Mouse (Mus musculus) CH12.LX (cell line): Measurements from ENCODE around the gene Ick.
"Not testable (repeated sequence)": the region's sequence is repeated elsewhere in the genome, so short reads cannot be mapped to it uniquely, and the experiment has no call there.

Source experiments
- CTCF ChIP-seq, 2 experiments: IDR thresholded peaks in 1 of 2; conservative IDR thresholded peaks in 1 of 2; 2 replicates each; pipeline ENCODE4 v1.5.1; 2011 to 2012; ENCODE audit warnings: low read depth in 2 of 2, low read length in 2 of 2, improper control_type of control experiment in 1 of 2, inconsistent platforms in 1 of 2, mild to moderate bottlenecking in 1 of 2, moderate library complexity in 1 of 2
- E2F4 ChIP-seq: IDR thresholded peaks from 2 replicates; pipeline ENCODE4 v1.6.1; 2011; ENCODE audit warnings: low read depth, low read length, improper control_type of control experiment; ENCODE audit not compliant: insufficient replicate concordance
- ELF1 ChIP-seq: IDR thresholded peaks from 2 replicates; pipeline ENCODE4 v1.6.1; 2014; ENCODE audit warnings: low read depth, mild to moderate bottlenecking, inconsistent platforms, low read length, improper control_type of control experiment
- EP300 ChIP-seq: IDR thresholded peaks from 2 replicates; pipeline ENCODE4 v1.6.1; 2011; ENCODE audit warnings: low read length, improper control_type of control experiment
- GABPA ChIP-seq: IDR thresholded peaks from 2 replicates; pipeline ENCODE4 v1.6.1; 2012; ENCODE audit warnings: low read depth, low read length, improper control_type of control experiment, inconsistent platforms; ENCODE audit not compliant: insufficient replicate concordance
- HCFC1 ChIP-seq: IDR thresholded peaks from 2 replicates; pipeline ENCODE4 v1.6.1; 2012; ENCODE audit warnings: low read depth, mild to moderate bottlenecking, inconsistent platforms, low read length, improper control_type of control experiment
- JUND ChIP-seq: conservative IDR thresholded peaks from 2 replicates; pipeline ENCODE4 v1.6.1; 2011; ENCODE audit warnings: low read depth, low read length, improper control_type of control experiment
- POLR2A ChIP-seq: IDR thresholded peaks from 2 replicates; pipeline ENCODE4 v1.6.1; 2011; ENCODE audit warnings: low read depth, mild to moderate bottlenecking, improper control_type of control experiment, low read length
- POLR2AphosphoS2 ChIP-seq: IDR thresholded peaks from 2 replicates; pipeline ENCODE4 v1.6.1; 2011; ENCODE audit warnings: low read depth, low read length, improper control_type of control experiment
- RAD21 ChIP-seq: IDR thresholded peaks from 2 replicates; pipeline ENCODE4 v1.6.1; 2011; ENCODE audit warnings: low read depth, mild to moderate bottlenecking, low read length, improper control_type of control experiment, moderate library complexity
- SIN3A ChIP-seq: IDR thresholded peaks from 2 replicates; pipeline ENCODE4 v1.6.1; 2012; ENCODE audit warnings: low read length, improper control_type of control experiment, inconsistent platforms
- ZC3H11A ChIP-seq: IDR thresholded peaks from 2 replicates; pipeline ENCODE4 v1.6.1; 2012; ENCODE audit warnings: low read depth, mild to moderate bottlenecking, inconsistent platforms, low read length, improper control_type of control experiment
- ZKSCAN1 ChIP-seq: IDR thresholded peaks from 2 replicates; pipeline ENCODE4 v1.6.1; 2012; ENCODE audit warnings: low read depth, inconsistent platforms, low read length, improper control_type of control experiment, borderline replicate concordance

- not testable (repeated sequence) for TF ChIP-seq E2F4; RAD21; CTCF (conservative IDR thresholded peaks at IDR 0.05 in 1 of 2, IDR thresholded peaks at IDR 0.05 in 1 of 2; ENCODE audit: low read depth in 2 of 2, low read length in 2 of 2); POLR2A; ZKSCAN1; SIN3A; JUND; POLR2AphosphoS2; ELF1; HCFC1; ZC3H11A; GABPA; EP300
Observed at GRCm38 (mm10) chr9:78174925-78175276, 65.9 kb downstream of the Ick start.
